Mouse (Mus musculus) midbrain, embryonic 14.5 days (tissue): ENCODE data around the gene Lcn12. TPM values are rescaled to one million over a fixed set of nuclear protein-coding genes. Genes with fewer than 3 reads are reported as not detected.

Source experiments
- ATAC-seq: fragments of 200-750 bp; cut with Nextera tagmentation; 2 replicates; pipeline ENCODE4 v1.8.0; 2017; ENCODE audit warnings: moderate number of reproducible peaks, moderate library complexity; ENCODE audit not compliant: low FRiP score, low TSS enrichment
- DNase-seq: peaks from one replicate; pipeline ENCODE4 v3.0.0-alpha.2; 2015
- H3K27ac ChIP-seq: fragments of 300-500 bp; sonication (generic); replicated peaks from 2 replicates; pipeline ENCODE4 v1.5.1; 2014; ENCODE audit warnings: mild to moderate bottlenecking, low read depth, low read length, moderate library complexity
- H3K27me3 ChIP-seq: fragments of 300-500 bp; sonication (generic); 2 replicates; pipeline ENCODE4 v1.6.1; 2014; ENCODE audit warnings: low read length, control low read depth, mixed read lengths; ENCODE audit not compliant: control insufficient read depth, insufficient read depth
- H3K36me3 ChIP-seq: fragments of 300-500 bp; sonication (generic); 2 replicates; pipeline ENCODE4 v1.6.1; 2014; ENCODE audit warnings: low read length, control low read depth; ENCODE audit not compliant: control insufficient read depth, insufficient read depth
- H3K4me1 ChIP-seq: fragments of 300-500 bp; sonication (generic); 2 replicates; pipeline ENCODE4 v1.6.1; 2014; ENCODE audit warnings: mild to moderate bottlenecking, antibody characterized with exemption, low read length, control low read depth; ENCODE audit not compliant: control insufficient read depth, insufficient read depth
- H3K4me2 ChIP-seq: fragments of 300-500 bp; sonication (generic); 2 replicates; pipeline ENCODE4 v1.6.1; 2014; ENCODE audit warnings: mild to moderate bottlenecking, low read length, moderate library complexity
- H3K4me3 ChIP-seq: fragments of 300-500 bp; sonication (generic); replicated peaks from 2 replicates; pipeline ENCODE4 v1.5.1; 2014; ENCODE audit warnings: low read depth, low read length
- H3K9ac ChIP-seq: fragments of 300-500 bp; sonication (generic); replicated peaks from 2 replicates; pipeline ENCODE4 v1.6.1; 2014; ENCODE audit warnings: mild to moderate bottlenecking, low read length, moderate library complexity
- H3K9me3 ChIP-seq: fragments of 300-500 bp; sonication (generic); 2 replicates; pipeline ENCODE4 v1.6.1; 2016; ENCODE audit warnings: low read length, control low read depth, mixed read lengths; ENCODE audit not compliant: control insufficient read depth
- WGBS: fragments of 180-500 bp; shearing (Covaris S2); extraction: QIAGEN DNeasy Blood & Tissue Kit; methylation state at CpG from one replicate; pipeline ENCODE4 v1.1.7; 2014; 5-methylcytosine and 5-hydroxymethylcytosine counted together
- microRNA-seq: library from miRNA; unstranded; fragments of <30 nt; microRNA quantifications from one replicate; pipeline ENCODE4, GENCODE M21; 2016
- polyA plus RNA-seq: library from polyadenylated mRNA; unstranded; fragments of >200 nt; fragmentation: Nextera tagmentation; extraction: Ambion mirVana; gene quantifications from 2 replicates; pipeline ENCODE4 v1.2.1, GENCODE M21; 2014

Gene Lcn12
- polyA plus RNA-seq, 1 experiment from 2014 or later: not detected

- Histone ChIP-seq H3K4me2 (no peak overlapping the region), H3K4me1 (peaks cover 17% of the 10 kb centered on the region), H3K27ac (no peak overlapping the region), H3K27me3 (no peaks in the 10 kb centered on the region), H3K4me3 (no peak overlapping the region), H3K36me3 (peaks cover 22% of the 10 kb centered on the region), H3K9me3 (no peaks in the 10 kb centered on the region), H3K9ac (no peak overlapping the region)
- WGBS: 83% methylated on average over 9 of the region's 9 CpGs
- no peak for DNase-seq
- ATAC-seq: no peak
These were observed 36.5 kb downstream of the Lcn12 start for GRCm38 (mm10) chr2:25457022-25457896.

GRCm38 (mm10) chr2:25456205-25456953, 37.3 kb downstream of the Lcn12 start, which contains the start of gene Clic3:
Clic3 (plus strand) TSS chr2:25456838.
- no peaks in the 10 kb centered on the region for H3K27me3 ChIP-seq
- no peak within 1 kb of the TSS for H3K4me2 ChIP-seq
- 70% methylated on average over 14 of the region's 14 CpGs for WGBS
- H3K4me1 ChIP-seq: peaks cover 14% of the 10 kb centered on the region
- ATAC-seq: no peak
- no peak within 1 kb of the TSS for H3K27ac ChIP-seq
- no peak within 1 kb of the TSS for H3K9ac ChIP-seq
- H3K36me3 ChIP-seq: peaks cover 22% of the 10 kb centered on the region
- DNase-seq: no peak
- no peak within 1 kb of the TSS for H3K4me3 ChIP-seq
- no peaks in the 10 kb centered on the region for H3K9me3 ChIP-seq

- DNase-seq (no peak), ATAC-seq (no peak)
- Histone ChIP-seq H3K9me3 (no peaks in the 10 kb centered on the region), H3K36me3 (peaks cover 22% of the 10 kb centered on the region), H3K4me3 (no peak overlapping the region), H3K27me3 (no peaks in the 10 kb centered on the region), H3K9ac (no peak overlapping the region), H3K27ac (no peak overlapping the region), H3K4me1 (no peaks in the 10 kb centered on the region), H3K4me2 (no peak overlapping the region)
- WGBS: 48% methylated on average over 1 of the region's 1 CpGs
These were observed 40.8 kb downstream of the Lcn12 start for GRCm38 (mm10) chr2:25452951-25453350.

- ATAC-seq (no peak), DNase-seq (no peak)
- no peak overlapping the region for H3K4me2 ChIP-seq
- peaks cover 35% of the 10 kb centered on the region for H3K36me3 ChIP-seq
- H3K27me3 ChIP-seq: no peaks in the 10 kb centered on the region
- H3K9ac ChIP-seq: no peak overlapping the region
- H3K4me3 ChIP-seq: no peak overlapping the region
- H3K27ac ChIP-seq: no peak overlapping the region
- WGBS: 91% methylated on average over 8 of the region's 8 CpGs
- no peaks in the 10 kb centered on the region for H3K9me3 ChIP-seq
- no peaks in the 10 kb centered on the region for H3K4me1 ChIP-seq
These were observed 42.7 kb downstream of the Lcn12 start for GRCm38 (mm10) chr2:25450853-25451647.

GRCm38 (mm10) chr2:25442682-25443081, 51.0 kb downstream of the Lcn12 start:
- peaks cover 97% of the 10 kb centered on the region for H3K36me3 ChIP-seq
- H3K4me2 ChIP-seq: no peak overlapping the region
- H3K9ac ChIP-seq: no peak overlapping the region
- ATAC-seq: no peak
- H3K9me3 ChIP-seq: no peaks in the 10 kb centered on the region
- no peaks in the 10 kb centered on the region for H3K4me1 ChIP-seq
- H3K27ac ChIP-seq: no peak overlapping the region
- DNase-seq: no peak
- H3K4me3 ChIP-seq: no peak overlapping the region
- 92% methylated on average over 14 of the region's 14 CpGs for WGBS
- no peaks in the 10 kb centered on the region for H3K27me3 ChIP-seq

GRCm38 (mm10) chr2:25441067-25441466, 52.6 kb downstream of the Lcn12 start:
- ATAC-seq (no peak), DNase-seq (no peak)
- no peak overlapping the region for H3K27ac ChIP-seq
- no peak overlapping the region for H3K4me3 ChIP-seq
- H3K27me3 ChIP-seq: no peaks in the 10 kb centered on the region
- no peaks in the 10 kb centered on the region for H3K9me3 ChIP-seq
- no peak overlapping the region for H3K9ac ChIP-seq
- no peak overlapping the region for H3K4me2 ChIP-seq
- H3K4me1 ChIP-seq: no peaks in the 10 kb centered on the region
- peaks cover 97% of the 10 kb centered on the region for H3K36me3 ChIP-seq
- 90% methylated on average over 20 of the region's 20 CpGs for WGBS

Small RNAs within 50 kb of the gene (microRNA-seq; reads per million reads assigned to microRNA genes)
- 0.73 reads per million for gene Mir3087

Other genes starting within 250 kb of the Lcn12 start
- gene AL732309.1, start 247.0 kb downstream of the Lcn12 start, polyA plus RNA-seq: 3.7 and 5.1 TPM in 2 replicates
- 11.3 and 12.9 TPM in 2 replicates for gene Tmem203, start 238.5 kb downstream of the Lcn12 start, polyA plus RNA-seq
- 13.1 and 13.3 TPM in 2 replicates for gene Tprn, start 231.3 kb downstream of the Lcn12 start, polyA plus RNA-seq
- 196 TPM in 2 replicates for gene Ssna1, start 221.5 kb downstream of the Lcn12 start, polyA plus RNA-seq
- gene Anapc2, start 221.4 kb downstream of the Lcn12 start, polyA plus RNA-seq: 112 and 117 TPM in 2 replicates
- not detected in 2 replicates for gene Tmem210, start 205.8 kb downstream of the Lcn12 start, polyA plus RNA-seq
- gene Lrrc26, start 204.0 kb downstream of the Lcn12 start, polyA plus RNA-seq: 0.30 TPM in 1 of 2 replicates, not detected in the other
- gene Grin1, start 174.7 kb downstream of the Lcn12 start, polyA plus RNA-seq: 40.5 and 41.3 TPM in 2 replicates
- gene Man1b1, start 161.6 kb downstream of the Lcn12 start, polyA plus RNA-seq: 71.2 and 78.7 TPM in 2 replicates
- gene Dpp7, start 137.6 kb downstream of the Lcn12 start, polyA plus RNA-seq: 19.2 and 19.8 TPM in 2 replicates
- 2.6 and 5.3 TPM in 2 replicates for gene Uap1l1, start 128.2 kb downstream of the Lcn12 start, polyA plus RNA-seq
- gene Sapcd2, start 121.6 kb downstream of the Lcn12 start, polyA plus RNA-seq: 13.0 and 15.4 TPM in 2 replicates
- gene Entpd2, start 98.0 kb downstream of the Lcn12 start, polyA plus RNA-seq: 2.0 and 2.1 TPM in 2 replicates
- gene Npdc1, start 94.6 kb downstream of the Lcn12 start, polyA plus RNA-seq: 374 and 422 TPM in 2 replicates
- 0.17 and 0.26 TPM in 2 replicates for gene Fut7, start 70.6 kb downstream of the Lcn12 start, polyA plus RNA-seq
- gene Abca2, start 65.2 kb downstream of the Lcn12 start, polyA plus RNA-seq: 16.9 and 17.7 TPM in 2 replicates
- gene Clic3, start 37.1 kb downstream of the Lcn12 start, polyA plus RNA-seq: 1.7 and 1.9 TPM in 2 replicates
- gene Paxx, start 32.8 kb downstream of the Lcn12 start, polyA plus RNA-seq: 95.4 and 126 TPM in 2 replicates
- 3.7 and 71.9 TPM in 2 replicates for gene Ptgds, start 23.9 kb downstream of the Lcn12 start, polyA plus RNA-seq
- 110 and 117 TPM in 2 replicates for gene Fbxw5, start 6.8 kb upstream of the Lcn12 start, polyA plus RNA-seq
- gene C8g, start 7.8 kb upstream of the Lcn12 start, polyA plus RNA-seq: 5.5 and 6.1 TPM in 2 replicates
- 17.3 and 19.2 TPM in 2 replicates for gene Traf2, start 53.0 kb upstream of the Lcn12 start, polyA plus RNA-seq
- 318 and 409 TPM in 2 replicates for gene Edf1, start 63.9 kb upstream of the Lcn12 start, polyA plus RNA-seq
- 2.1 and 3.9 TPM in 2 replicates for gene Mamdc4, start 80.9 kb upstream of the Lcn12 start, polyA plus RNA-seq
- gene Phpt1, start 81.3 kb upstream of the Lcn12 start, polyA plus RNA-seq: 167 and 206 TPM in 2 replicates
- 8.8 and 9.2 TPM in 2 replicates for gene Ajm1, start 87.8 kb upstream of the Lcn12 start, polyA plus RNA-seq
- 60.9 and 62.6 TPM in 2 replicates for gene Rabl6, start 114.6 kb upstream of the Lcn12 start, polyA plus RNA-seq
- gene Ccdc183, start 123.8 kb upstream of the Lcn12 start, polyA plus RNA-seq: 0.28 and 0.33 TPM in 2 replicates
- gene Tmem141, start 128.1 kb upstream of the Lcn12 start, polyA plus RNA-seq: 38.4 and 46.5 TPM in 2 replicates
- gene Fcna, start 134.1 kb upstream of the Lcn12 start, polyA plus RNA-seq: 2.8 TPM in 1 of 2 replicates, not detected in the other
- not detected in 2 replicates for gene Lcn8, start 159.2 kb upstream of the Lcn12 start, polyA plus RNA-seq
- not detected in 2 replicates for gene Lcn5, start 164.0 kb upstream of the Lcn12 start, polyA plus RNA-seq
- not detected in 2 replicates for gene Lcn6, start 182.9 kb upstream of the Lcn12 start, polyA plus RNA-seq
- not detected in 2 replicates for gene Lcn10, start 188.8 kb upstream of the Lcn12 start, polyA plus RNA-seq
- gene Obp2a, start 206.1 kb upstream of the Lcn12 start, polyA plus RNA-seq: not detected in 2 replicates
- 114 and 151 TPM in 2 replicates for gene Bmyc, start 212.8 kb upstream of the Lcn12 start, polyA plus RNA-seq
- gene Obp2b, start 243.1 kb upstream of the Lcn12 start, polyA plus RNA-seq: not detected in 2 replicates